Mouse (Mus musculus) monocyte, adult 5-6 weeks (primary cell): ENCODE measurements around the gene Jmjd6. TPM values are rescaled to one million over a fixed set of nuclear protein-coding genes. Genes with fewer than 3 reads are reported as not detected.

Experiments used
- ATAC-seq: fragments of 153-309, 156-312 bp; replicated peaks from 2 replicates; pipeline ENCODE4 v1.8.0; 2017; ENCODE audit warnings: mild to moderate bottlenecking; ENCODE audit not compliant: low TSS enrichment, insufficient number of reproducible peaks, severe bottlenecking, poor library complexity, low FRiP score
- total RNA-seq: library from RNA; stranded (forward); fragments of 200-1000, 200-491, 200-594 nt; gene quantifications from 3 replicates; pipeline ENCODE4 v1.2.3, GENCODE M21; 2017

Jmjd6 gene
- total RNA-seq, 1 experiment from 2014 or later, result 81.6 TPM

- ATAC-seq, result peak; percentile 47
These were observed 32.0 kb downstream of the Jmjd6 start for GRCm38 (mm10) chr11:116810983-116811901.

DNA sequence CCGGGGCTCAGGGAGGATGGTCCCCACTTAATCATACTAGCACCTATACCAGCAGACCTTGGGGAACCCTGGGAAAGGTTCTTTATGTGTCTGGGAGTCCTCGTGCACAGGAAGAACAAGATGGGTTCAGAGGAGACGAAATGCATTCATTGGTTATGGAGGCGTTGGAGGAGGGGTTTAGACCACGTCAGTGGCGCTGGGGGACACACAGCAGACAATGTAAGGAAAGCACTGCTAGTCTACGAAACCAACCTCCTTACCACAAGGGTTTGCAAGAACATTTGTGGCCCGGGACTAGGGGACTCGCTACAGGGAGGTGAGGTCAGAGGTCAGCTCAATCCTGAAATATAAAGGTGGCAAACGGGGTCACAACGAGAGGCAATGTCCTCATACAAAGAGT, 32.7 kb downstream of the Jmjd6 start:
- ATAC-seq, result no peak

GRCm38 (mm10) chr11:116809520-116809919, 33.7 kb downstream of the Jmjd6 start:
- ATAC-seq, result no peak

- ATAC-seq, result no peak
These were observed 34.3 kb downstream of the Jmjd6 start for GRCm38 (mm10) chr11:116808811-116809395.

- ATAC-seq, result peak; percentile 56; the same call in 1 of the 2 replicates
These were observed 35.2 kb downstream of the Jmjd6 start for GRCm38 (mm10) chr11:116807938-116808606.

- ATAC-seq, result no peak
These were observed 35.7 kb downstream of the Jmjd6 start for GRCm38 (mm10) chr11:116807526-116807925.

GRCm38 (mm10) chr11:116807116-116807515, 36.1 kb downstream of the Jmjd6 start:
- no peak for ATAC-seq

DNA sequence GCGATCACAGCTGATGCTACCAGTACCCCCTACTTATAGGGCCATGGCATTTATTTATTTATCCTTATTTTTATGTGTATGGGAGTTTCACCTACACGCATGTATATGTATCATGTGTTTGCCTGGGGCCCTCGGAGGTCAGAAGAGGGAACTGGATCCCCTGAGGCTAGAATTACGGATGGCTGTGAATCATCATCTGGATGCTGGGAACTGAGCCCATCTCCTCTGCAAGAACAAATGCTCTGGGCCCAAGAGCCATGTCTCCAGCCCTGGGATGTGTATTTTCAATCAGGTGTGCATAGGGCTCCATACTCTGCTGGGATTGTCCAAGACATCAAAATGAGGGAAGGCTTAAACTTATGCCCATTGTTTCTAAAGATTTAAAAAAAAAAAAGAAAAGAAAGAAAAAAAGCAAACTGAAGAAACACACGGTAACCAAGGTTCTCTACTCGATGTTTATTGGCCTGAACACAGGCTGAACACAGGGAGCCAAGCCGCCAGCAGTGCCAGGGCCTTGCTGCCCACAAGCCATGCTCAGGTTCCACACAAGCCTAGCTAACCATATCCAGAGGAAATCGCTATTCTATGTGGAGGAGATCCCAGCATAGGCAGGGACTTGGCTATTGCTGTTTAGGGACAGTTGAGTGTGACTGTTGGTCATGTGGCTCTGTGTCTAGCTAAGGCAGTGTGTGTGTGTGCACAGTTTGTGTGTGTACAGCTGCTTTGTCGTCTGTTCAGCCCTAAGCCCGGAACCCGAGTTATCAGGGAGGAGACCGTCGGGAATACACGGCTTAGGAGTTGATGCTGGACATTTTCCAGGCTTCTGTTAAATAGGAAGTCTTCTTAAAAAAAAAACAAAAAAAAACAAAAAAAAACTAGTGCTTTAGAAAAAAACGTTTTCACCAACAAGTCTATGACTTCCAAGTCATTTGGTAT, 36.8 kb downstream of the Jmjd6 start:
- no peak for ATAC-seq

DNA sequence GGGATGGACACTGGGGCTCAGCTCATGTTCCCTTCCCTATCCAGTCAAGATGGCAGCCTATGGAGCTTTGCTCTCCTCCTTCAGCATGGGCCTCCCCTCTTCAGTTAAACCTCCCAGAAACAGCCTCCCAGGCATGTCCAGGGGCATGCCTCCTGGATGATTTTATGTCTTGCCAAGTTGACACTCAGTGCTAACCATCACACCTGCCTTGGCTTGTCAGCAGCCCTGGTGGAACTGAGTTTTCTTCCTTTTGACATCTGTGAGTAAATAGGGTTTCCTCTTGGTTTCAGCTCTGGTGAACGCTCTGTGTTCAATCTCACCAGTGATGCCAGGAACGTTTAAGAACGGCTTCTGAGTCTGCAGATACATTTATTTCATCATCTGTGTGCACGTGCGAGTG, 40.5 kb downstream of the Jmjd6 start:
- ATAC-seq, result no peak

- ATAC-seq, result no peak
These were observed 42.1 kb downstream of the Jmjd6 start for GRCm38 (mm10) chr11:116801106-116801505.

DNA sequence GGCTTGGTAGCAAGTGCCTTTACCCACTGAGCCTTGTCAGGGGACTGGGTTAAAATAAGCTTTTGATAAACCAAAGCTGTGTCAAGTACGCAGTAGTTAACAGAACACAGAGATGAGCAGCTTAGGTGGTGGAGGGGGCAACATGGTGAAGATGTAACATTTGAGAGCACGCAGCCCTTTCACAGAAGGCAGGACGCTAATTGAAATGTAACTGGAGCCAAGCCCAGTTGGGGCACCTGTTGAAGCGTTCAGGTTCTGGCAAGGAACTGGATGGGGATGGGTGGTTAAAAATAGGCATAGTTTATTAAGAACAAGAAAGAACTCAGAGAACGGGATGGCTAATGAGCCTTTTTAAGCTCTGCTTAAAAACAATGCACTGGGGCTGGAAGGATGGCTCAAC, 43.9 kb downstream of the Jmjd6 start:
- ATAC-seq, result no peak

Other genes starting within 250 kb of the Jmjd6 start
- 14.1 to 16.7 TPM (median 15.1 TPM) in 3 replicates for gene Rhbdf2, start 216.4 kb downstream of the Jmjd6 start, total RNA-seq
- gene Prcd, start 189.9 kb downstream of the Jmjd6 start, total RNA-seq, result not detected in 3 replicates
- gene Cygb, start 189.1 kb downstream of the Jmjd6 start, total RNA-seq, result 0.29 TPM in 1 of 3 replicates, not detected in the others
- not detected in 3 replicates for gene St6galnac1, start 67.9 kb downstream of the Jmjd6 start, total RNA-seq
- 0.58 to 0.64 TPM in 2 of 3 replicates, not detected in the other for gene Mxra7, start 15.4 kb downstream of the Jmjd6 start, total RNA-seq
- 47.3 to 77.0 TPM (median 54.3 TPM) in 3 replicates for gene Mettl23, start 171 bp downstream of the Jmjd6 start, total RNA-seq
- gene Mfsd11, start 9.0 kb upstream of the Jmjd6 start, total RNA-seq, result 8.2 to 10.4 TPM (median 9.0 TPM) in 3 replicates
- gene Srsf2, start 9.6 kb upstream of the Jmjd6 start, total RNA-seq, result 124 to 197 TPM (median 128 TPM) in 3 replicates
- gene Mgat5b, start 75.4 kb upstream of the Jmjd6 start, total RNA-seq, result not detected in 3 replicates